Mouse (Mus musculus): ENCODE results near the gene Srp14. TPM values are rescaled to one million over a fixed set of nuclear protein-coding genes. Genes with fewer than 3 reads are reported as not detected.

Gene Srp14
- polyA plus RNA-seq (2015; fragmentation: Nextera tagmentation; extraction: Ambion mirVana): 343 and 352 TPM in 2 replicates

DNA sequence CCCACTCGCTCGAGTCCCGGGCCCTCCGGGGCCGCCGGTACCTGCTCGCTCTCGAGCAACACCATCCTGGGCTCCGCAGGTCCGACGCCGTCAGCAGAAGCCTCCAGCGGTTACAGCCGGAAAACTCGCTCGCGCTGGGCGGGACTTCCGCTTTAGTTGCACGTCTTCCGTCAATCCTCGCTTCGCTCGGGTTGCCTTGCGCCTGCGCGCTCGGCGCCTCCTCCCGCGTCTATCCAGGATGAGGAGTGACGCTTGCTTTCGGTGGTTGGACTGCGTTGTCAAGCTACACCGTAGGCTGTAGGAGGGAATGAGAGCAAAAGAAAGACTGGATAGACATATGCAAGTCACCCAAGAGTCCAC lies at the start of gene Srp14:
TSS of gene Srp14 (minus strand) at position 162 of the 360 bp plus-strand sequence.

Other genes starting within 250 kb of the Srp14 start
- 2.4 and 3.0 TPM in 2 replicates for gene Fsip1, start 222.7 kb downstream of the Srp14 start, polyA plus RNA-seq (2015; fragmentation: Nextera tagmentation; extraction: Ambion mirVana)
- 8.6 and 10.9 TPM in 2 replicates for gene Gpr176, start 106.3 kb downstream of the Srp14 start, polyA plus RNA-seq (2015; fragmentation: Nextera tagmentation; extraction: Ambion mirVana)
- gene Eif2ak4, start 91.1 kb downstream of the Srp14 start, polyA plus RNA-seq (2015; fragmentation: Nextera tagmentation; extraction: Ambion mirVana): 6.9 and 7.6 TPM in 2 replicates
- gene Bmf, start 70.0 kb upstream of the Srp14 start, polyA plus RNA-seq (2015; fragmentation: Nextera tagmentation; extraction: Ambion mirVana): 1.0 and 1.4 TPM in 2 replicates
- 3.6 and 4.9 TPM in 2 replicates for gene Bub1b, start 118.5 kb upstream of the Srp14 start, polyA plus RNA-seq (2015; fragmentation: Nextera tagmentation; extraction: Ambion mirVana)
- 42.7 and 53.9 TPM in 2 replicates for gene Pak6, start 183.6 kb upstream of the Srp14 start, polyA plus RNA-seq (2015; fragmentation: Nextera tagmentation; extraction: Ambion mirVana)
- not detected in 2 replicates for gene Ankrd63, start 224.3 kb upstream of the Srp14 start, polyA plus RNA-seq (2015; fragmentation: Nextera tagmentation; extraction: Ambion mirVana)
- gene Plcb2, start 248.7 kb upstream of the Srp14 start, polyA plus RNA-seq (2015; fragmentation: Nextera tagmentation; extraction: Ambion mirVana): 0.79 and 0.81 TPM in 2 replicates